Mouse (Mus musculus): ENCODE results near the gene Ap3b1. TPM values are rescaled to one million over a fixed set of nuclear protein-coding genes. Genes with fewer than 3 reads are reported as not detected.
"Not testable (repeated sequence)": the region's sequence is repeated elsewhere in the genome, so short reads cannot be mapped to it uniquely, and the experiment has no call there.

The Ap3b1 gene
- polyA plus RNA-seq (2012; rRNA removed) = 35.3 and 36.8 TPM in 2 replicates

- DNase-seq (ENCODE audit: low read depth) = peak; percentile 95
- TF ChIP-seq CTCF (IDR thresholded peaks at IDR 0.05; ENCODE audit: borderline replicate concordance, extremely low read depth, insufficient read depth, insufficient read length) (no peak), POLR2A (IDR thresholded peaks at IDR 0.05; ENCODE audit: borderline replicate concordance, extremely low read depth, insufficient read depth, insufficient read length, poor library complexity, severe bottlenecking) (peak; percentile 51)
These were observed at the start of gene Ap3b1 for GRCm38 (mm10) chr13:94358401-94359265. Gene Ap3b1 (plus strand): TSS chr13:94358960.

- DNase-seq (ENCODE audit: low read depth) = not testable (repeated sequence)
These were observed 45.9 kb upstream of the Ap3b1 start for GRCm38 (mm10) chr13:94312812-94313211.

- no peak for TF ChIP-seq CTCF (IDR thresholded peaks at IDR 0.05; ENCODE audit: borderline replicate concordance, extremely low read depth, insufficient read depth, insufficient read length)
- TF ChIP-seq POLR2A (IDR thresholded peaks at IDR 0.05; ENCODE audit: borderline replicate concordance, extremely low read depth, insufficient read depth, insufficient read length, poor library complexity, severe bottlenecking) = no peak
- DNase-seq (ENCODE audit: low read depth) = peak; percentile 89
These were observed 41.7 kb upstream of the Ap3b1 start for GRCm38 (mm10) chr13:94316975-94317511.

- TF ChIP-seq CTCF (IDR thresholded peaks at IDR 0.05; ENCODE audit: borderline replicate concordance, extremely low read depth, insufficient read depth, insufficient read length) (no peak), POLR2A (IDR thresholded peaks at IDR 0.05; ENCODE audit: borderline replicate concordance, extremely low read depth, insufficient read depth, insufficient read length, poor library complexity, severe bottlenecking) (no peak)
- DNase-seq (ENCODE audit: low read depth) = peak; percentile 33
These were observed 37.5 kb upstream of the Ap3b1 start for GRCm38 (mm10) chr13:94321094-94321792.

DNA sequence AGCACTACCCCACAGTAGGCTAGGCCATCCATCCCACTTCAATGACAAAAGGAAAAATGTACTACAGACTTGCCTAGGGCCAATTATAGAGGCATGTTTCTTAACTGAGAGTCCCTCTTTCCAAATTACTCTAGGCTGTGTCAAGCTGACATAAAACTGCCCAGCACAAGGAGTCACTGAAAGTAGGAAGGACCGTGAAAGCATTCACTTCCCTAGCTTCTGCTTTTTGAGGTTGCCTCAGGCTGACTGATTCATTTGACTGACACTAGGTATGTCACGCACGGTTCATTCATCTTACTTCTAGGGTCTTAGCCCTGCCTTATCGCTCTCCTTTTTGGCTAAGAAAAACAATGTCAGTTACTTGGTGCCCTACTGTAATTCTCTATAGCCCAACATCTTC is 36.3 kb upstream of the Ap3b1 start:
- TF ChIP-seq POLR2A (IDR thresholded peaks at IDR 0.05; ENCODE audit: borderline replicate concordance, extremely low read depth, insufficient read depth, insufficient read length, poor library complexity, severe bottlenecking) = no peak
- TF ChIP-seq CTCF (IDR thresholded peaks at IDR 0.05; ENCODE audit: borderline replicate concordance, extremely low read depth, insufficient read depth, insufficient read length) = no peak
- DNase-seq (ENCODE audit: low read depth) = no peak

- no peak for DNase-seq (ENCODE audit: low read depth)
- TF ChIP-seq CTCF (IDR thresholded peaks at IDR 0.05; ENCODE audit: borderline replicate concordance, extremely low read depth, insufficient read depth, insufficient read length) (no peak), POLR2A (IDR thresholded peaks at IDR 0.05; ENCODE audit: borderline replicate concordance, extremely low read depth, insufficient read depth, insufficient read length, poor library complexity, severe bottlenecking) (no peak)
These were observed 30.7 kb upstream of the Ap3b1 start for GRCm38 (mm10) chr13:94328063-94328462.

- not testable (repeated sequence) for DNase-seq (ENCODE audit: low read depth)
These were observed 29.8 kb upstream of the Ap3b1 start for GRCm38 (mm10) chr13:94329005-94329404.

DNA sequence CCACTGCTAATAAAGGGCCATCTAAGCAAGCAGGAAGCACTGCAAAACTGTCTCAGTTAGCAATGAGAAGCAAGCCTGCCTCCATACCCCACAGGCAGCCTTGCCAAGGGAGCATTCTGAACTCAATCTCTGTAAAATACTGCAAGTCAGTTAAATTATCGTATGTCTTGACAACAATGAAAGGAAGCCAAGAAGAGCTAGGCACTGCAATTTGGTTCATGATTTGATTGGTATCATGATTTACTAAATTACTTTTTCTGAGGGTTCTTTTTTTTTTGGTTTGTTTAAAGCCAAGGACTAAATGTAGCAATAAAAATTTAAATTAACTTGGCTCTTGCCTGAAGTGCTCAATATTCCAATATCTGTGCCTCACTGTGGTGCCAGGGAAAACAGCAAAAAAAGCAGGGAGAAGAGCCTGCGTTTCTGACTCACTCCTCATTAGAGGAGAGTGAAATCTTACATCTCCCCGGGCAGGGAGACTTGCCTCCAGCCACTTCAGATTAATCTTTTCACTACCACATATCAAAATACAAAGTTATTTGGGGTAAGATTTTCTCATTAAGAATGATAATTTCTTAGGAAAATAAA is 28.3 kb upstream of the Ap3b1 start:
- TF ChIP-seq POLR2A (IDR thresholded peaks at IDR 0.05; ENCODE audit: borderline replicate concordance, extremely low read depth, insufficient read depth, insufficient read length, poor library complexity, severe bottlenecking) = no peak
- TF ChIP-seq CTCF (IDR thresholded peaks at IDR 0.05; ENCODE audit: borderline replicate concordance, extremely low read depth, insufficient read depth, insufficient read length) = no peak
- DNase-seq (ENCODE audit: low read depth) = peak; percentile 64

DNA sequence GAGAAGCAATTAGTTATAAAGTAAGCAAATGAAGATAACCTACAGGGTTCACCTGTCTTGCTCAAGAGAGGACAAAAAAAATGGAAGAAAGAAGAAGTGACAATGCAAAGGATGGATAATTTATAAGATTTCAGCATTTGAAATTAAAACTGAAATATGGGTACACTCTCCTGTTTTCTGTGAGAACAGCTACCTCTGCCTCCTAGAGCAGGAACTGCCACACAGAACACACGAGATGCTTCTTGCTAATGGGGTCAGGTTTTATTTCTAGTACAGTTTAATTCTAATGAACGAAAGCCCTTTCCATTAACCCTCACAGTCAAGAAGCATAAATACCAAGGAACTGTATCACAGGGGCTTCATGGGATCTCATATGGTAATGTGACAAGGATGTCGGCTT is 20.4 kb upstream of the Ap3b1 start:
- DNase-seq (ENCODE audit: low read depth) = no peak
- no peak for TF ChIP-seq CTCF (IDR thresholded peaks at IDR 0.05; ENCODE audit: borderline replicate concordance, extremely low read depth, insufficient read depth, insufficient read length)
- TF ChIP-seq POLR2A (IDR thresholded peaks at IDR 0.05; ENCODE audit: borderline replicate concordance, extremely low read depth, insufficient read depth, insufficient read length, poor library complexity, severe bottlenecking) = no peak

DNA sequence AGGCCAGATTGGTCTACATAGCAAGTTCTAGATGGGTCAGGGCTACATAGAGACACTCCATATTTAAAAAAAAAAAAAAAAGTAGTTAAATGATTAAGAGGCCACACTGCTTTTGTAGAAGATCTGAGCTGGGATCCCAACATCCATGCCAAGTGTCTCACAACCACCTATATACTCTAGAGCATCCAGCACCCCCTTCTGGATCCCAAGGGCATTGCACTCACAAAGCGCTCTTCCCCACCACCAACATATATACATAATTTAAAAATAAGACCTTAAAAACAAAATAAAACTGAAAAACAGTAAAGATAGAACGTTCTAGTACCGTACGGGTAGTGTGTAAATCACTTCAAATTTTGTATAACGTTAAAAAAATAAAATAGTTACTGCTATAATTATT is 15.6 kb upstream of the Ap3b1 start:
- no peak for DNase-seq (ENCODE audit: low read depth)
- TF ChIP-seq POLR2A (IDR thresholded peaks at IDR 0.05; ENCODE audit: borderline replicate concordance, extremely low read depth, insufficient read depth, insufficient read length, poor library complexity, severe bottlenecking) = no peak
- no peak for TF ChIP-seq CTCF (IDR thresholded peaks at IDR 0.05; ENCODE audit: borderline replicate concordance, extremely low read depth, insufficient read depth, insufficient read length)

DNA sequence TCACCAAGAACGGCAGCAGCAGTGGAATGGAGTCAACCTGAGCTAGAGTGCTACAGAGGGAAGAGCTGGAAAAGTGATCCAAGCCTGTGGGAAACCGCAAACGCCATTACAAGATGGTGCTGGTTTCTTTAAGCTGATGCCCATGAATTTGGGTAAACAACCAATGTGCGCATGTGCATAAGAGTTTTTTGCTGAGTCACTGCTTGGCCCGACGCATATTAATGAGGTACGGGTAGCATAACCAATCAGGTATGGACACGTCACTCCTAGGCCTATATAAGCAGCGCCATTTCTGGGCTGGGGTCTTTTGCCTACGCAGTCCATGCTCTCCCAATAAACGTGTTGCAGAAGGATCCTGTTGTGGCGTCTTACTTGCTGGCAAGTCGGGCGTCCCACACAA is 14.2 kb upstream of the Ap3b1 start:
- DNase-seq (ENCODE audit: low read depth) = not testable (repeated sequence)

DNA sequence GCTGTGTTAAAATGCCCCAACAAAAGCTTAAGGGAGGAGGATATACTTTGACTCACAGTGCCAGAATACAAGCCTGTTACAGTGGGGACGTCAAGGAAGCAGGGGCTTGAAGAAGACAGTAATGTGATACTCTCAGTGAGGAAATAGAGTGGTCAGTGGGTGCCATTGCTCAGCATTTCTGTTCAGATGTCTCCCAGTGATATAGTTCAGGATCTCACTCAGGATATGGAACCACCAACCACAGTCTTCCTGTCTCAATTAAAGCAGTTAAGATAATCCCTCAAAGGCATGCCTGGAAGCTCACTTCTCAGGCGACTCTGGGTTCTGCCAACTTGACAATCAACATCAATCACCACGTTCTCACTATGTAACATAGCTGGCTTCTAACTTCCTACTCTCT is 4.2 kb upstream of the Ap3b1 start:
- DNase-seq (ENCODE audit: low read depth) = no peak
- TF ChIP-seq POLR2A (IDR thresholded peaks at IDR 0.05; ENCODE audit: borderline replicate concordance, extremely low read depth, insufficient read depth, insufficient read length, poor library complexity, severe bottlenecking) (no peak), CTCF (IDR thresholded peaks at IDR 0.05; ENCODE audit: borderline replicate concordance, extremely low read depth, insufficient read depth, insufficient read length) (no peak)
